Mouse (Mus musculus): ENCODE data around the gene Elmsan1. TPM values are rescaled to one million over a fixed set of nuclear protein-coding genes. Genes with fewer than 3 reads are reported as not detected.

Elmsan1 gene
- polyA plus RNA-seq, 1 experiment from 2014 or later = 11.1 TPM

- WGBS = 31% methylated on average over 8 of the region's 8 CpGs
- Histone ChIP-seq H3K36me3 (ENCODE audit: control insufficient read depth, insufficient read depth, low read length) (no peaks in the 10 kb centered on the region), H3K9me3 (ENCODE audit: control insufficient read depth, low read length) (no peaks in the 10 kb centered on the region), H3K4me2 (ENCODE audit: low read depth, low read length) (peak overlapping the region; percentile 28; the same call in 1 of the 2 replicates), H3K9ac (ENCODE audit: low read length) (peak overlapping the region; percentile 39; the same call in 1 of the 2 replicates), H3K4me3 (ENCODE audit: low read length) (no peak overlapping the region), H3K27me3 (ENCODE audit: control insufficient read depth, insufficient read depth, low read depth, low read length) (no peaks in the 10 kb centered on the region), H3K4me1 (replicated peaks; ENCODE audit: control insufficient read depth, insufficient read depth, low read length) (peaks cover 76% of the 10 kb centered on the region), H3K27ac (ENCODE audit: low read length) (peak overlapping the region; percentile 34)
- peak; percentile 91 for ATAC-seq (ENCODE audit: low read depth)
These were observed 37.8 kb downstream of the Elmsan1 start for GRCm38 (mm10) chr12:84180701-84181435.

DNA sequence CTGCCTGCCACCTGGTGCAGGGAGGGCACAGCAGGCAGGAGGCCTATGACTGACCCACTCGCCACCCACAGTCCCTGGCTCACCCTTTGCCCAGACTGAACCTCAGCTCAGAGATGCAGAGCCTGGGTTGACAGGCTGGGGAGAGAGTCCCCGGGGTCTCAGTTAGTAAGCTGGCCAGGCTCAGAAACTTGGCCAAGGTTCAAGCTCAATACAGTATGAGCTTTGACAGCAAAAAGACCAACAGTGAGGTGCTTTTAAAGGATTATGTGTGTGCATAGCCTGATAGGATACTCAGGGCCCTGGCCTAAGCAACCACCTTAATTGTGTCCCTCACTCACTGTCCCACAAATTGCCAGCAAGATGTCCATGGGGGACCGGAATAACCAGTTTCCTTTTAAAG lies 38.6 kb downstream of the Elmsan1 start:
- Histone ChIP-seq H3K36me3 (ENCODE audit: control insufficient read depth, insufficient read depth, low read length) (no peaks in the 10 kb centered on the region), H3K4me2 (ENCODE audit: low read depth, low read length) (no peak overlapping the region), H3K9ac (ENCODE audit: low read length) (peak overlapping the region; percentile 39), H3K27me3 (ENCODE audit: control insufficient read depth, insufficient read depth, low read depth, low read length) (no peaks in the 10 kb centered on the region), H3K4me3 (ENCODE audit: low read length) (no peak overlapping the region), H3K4me1 (replicated peaks; ENCODE audit: control insufficient read depth, insufficient read depth, low read length) (peaks cover 75% of the 10 kb centered on the region), H3K27ac (ENCODE audit: low read length) (peak overlapping the region; percentile 34), H3K9me3 (ENCODE audit: control insufficient read depth, low read length) (no peaks in the 10 kb centered on the region)
- ATAC-seq (ENCODE audit: low read depth) = no peak
- 22% methylated on average over 3 of the region's 3 CpGs for WGBS

GRCm38 (mm10) chr12:84178652-84179445 lies 39.8 kb downstream of the Elmsan1 start:
- Histone ChIP-seq H3K4me1 (replicated peaks; ENCODE audit: control insufficient read depth, insufficient read depth, low read length) (peaks cover 82% of the 10 kb centered on the region), H3K4me2 (ENCODE audit: low read depth, low read length) (no peak overlapping the region), H3K4me3 (ENCODE audit: low read length) (no peak overlapping the region), H3K27ac (ENCODE audit: low read length) (0 out of 2 replicates have a peak overlapping the region, but pooled peaks have one; percentile 1), H3K9ac (ENCODE audit: low read length) (0 out of 2 replicates have a peak overlapping the region, but pooled peaks have one; percentile 20), H3K27me3 (ENCODE audit: control insufficient read depth, insufficient read depth, low read depth, low read length) (no peaks in the 10 kb centered on the region), H3K9me3 (ENCODE audit: control insufficient read depth, low read length) (no peaks in the 10 kb centered on the region), H3K36me3 (ENCODE audit: control insufficient read depth, insufficient read depth, low read length) (peaks cover under 1% of the 10 kb centered on the region)
- no peak for ATAC-seq (ENCODE audit: low read depth)
- 59% methylated on average over 10 of the region's 10 CpGs for WGBS

- no peak overlapping the region for H3K9ac ChIP-seq (ENCODE audit: low read length)
- H3K27ac ChIP-seq (ENCODE audit: low read length) = no peak overlapping the region; the same call in 1 of the 2 replicates
- WGBS = 69% methylated on average over 1 of the region's 1 CpGs
- no peak overlapping the region for H3K4me2 ChIP-seq (ENCODE audit: low read depth, low read length)
- no peak overlapping the region for H3K4me3 ChIP-seq (ENCODE audit: low read length)
- H3K36me3 ChIP-seq (ENCODE audit: control insufficient read depth, insufficient read depth, low read length) = peaks cover 8% of the 10 kb centered on the region
- H3K27me3 ChIP-seq (ENCODE audit: control insufficient read depth, insufficient read depth, low read depth, low read length) = no peaks in the 10 kb centered on the region
- H3K9me3 ChIP-seq (ENCODE audit: control insufficient read depth, low read length) = no peaks in the 10 kb centered on the region
- H3K4me1 ChIP-seq (replicated peaks; ENCODE audit: control insufficient read depth, insufficient read depth, low read length) = peaks cover 89% of the 10 kb centered on the region
- ATAC-seq (ENCODE audit: low read depth) = no peak
These were observed 40.6 kb downstream of the Elmsan1 start for GRCm38 (mm10) chr12:84178052-84178451.

GRCm38 (mm10) chr12:84176886-84177765 lies 41.6 kb downstream of the Elmsan1 start:
- H3K36me3 ChIP-seq (ENCODE audit: control insufficient read depth, insufficient read depth, low read length) = peaks cover 16% of the 10 kb centered on the region
- peaks cover 89% of the 10 kb centered on the region for H3K4me1 ChIP-seq (replicated peaks; ENCODE audit: control insufficient read depth, insufficient read depth, low read length)
- 38% methylated on average over 6 of the region's 6 CpGs for WGBS
- H3K27ac ChIP-seq (ENCODE audit: low read length) = peak overlapping the region; percentile 96
- H3K27me3 ChIP-seq (ENCODE audit: control insufficient read depth, insufficient read depth, low read depth, low read length) = no peaks in the 10 kb centered on the region
- H3K9me3 ChIP-seq (ENCODE audit: control insufficient read depth, low read length) = no peaks in the 10 kb centered on the region
- no peak overlapping the region for H3K4me3 ChIP-seq (ENCODE audit: low read length)
- H3K9ac ChIP-seq (ENCODE audit: low read length) = peak overlapping the region; percentile 71
- ATAC-seq (ENCODE audit: low read depth) = no peak
- H3K4me2 ChIP-seq (ENCODE audit: low read depth, low read length) = peak overlapping the region; percentile 63

- Histone ChIP-seq H3K4me1 (replicated peaks; ENCODE audit: control insufficient read depth, insufficient read depth, low read length) (peaks cover 80% of the 10 kb centered on the region), H3K9ac (ENCODE audit: low read length) (peak overlapping the region; percentile 71), H3K36me3 (ENCODE audit: control insufficient read depth, insufficient read depth, low read length) (peaks cover 20% of the 10 kb centered on the region), H3K9me3 (ENCODE audit: control insufficient read depth, low read length) (no peaks in the 10 kb centered on the region), H3K27ac (ENCODE audit: low read length) (peak overlapping the region; percentile 96), H3K27me3 (ENCODE audit: control insufficient read depth, insufficient read depth, low read depth, low read length) (no peaks in the 10 kb centered on the region), H3K4me3 (ENCODE audit: low read length) (peak overlapping the region; percentile 43), H3K4me2 (ENCODE audit: low read depth, low read length) (peak overlapping the region; percentile 63)
- 7% methylated on average over 13 of the region's 13 CpGs for WGBS
- ATAC-seq (ENCODE audit: low read depth) = no peak
These were observed 42.4 kb downstream of the Elmsan1 start for GRCm38 (mm10) chr12:84176126-84176769.

- peak; percentile 80 for ATAC-seq (ENCODE audit: low read depth)
- WGBS = under 1% methylated on average over 20 of the region's 20 CpGs
- peak overlapping the region; percentile 63 for H3K4me2 ChIP-seq (ENCODE audit: low read depth, low read length)
These were observed 43.0 kb downstream of the Elmsan1 start for GRCm38 (mm10) chr12:84175659-84176061.

DNA sequence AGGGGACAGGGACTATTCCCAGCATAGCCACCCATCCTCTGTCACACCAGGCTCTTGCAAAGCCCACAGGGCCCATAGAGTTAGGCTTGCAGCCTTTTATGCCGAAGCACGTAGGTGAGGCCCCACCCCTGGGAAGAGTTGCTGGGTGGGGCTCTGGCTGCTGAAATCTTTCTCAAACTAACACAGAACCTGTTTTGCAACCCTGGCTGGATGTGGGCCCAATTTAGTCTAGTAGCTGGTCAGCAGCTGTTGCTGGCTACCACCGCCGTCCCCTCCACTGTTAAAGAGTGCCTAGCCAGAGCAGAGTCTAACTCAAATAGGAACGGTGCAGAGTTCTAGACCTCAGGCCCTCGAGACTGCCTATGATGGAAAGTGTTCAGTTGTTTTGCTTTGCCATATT lies 43.8 kb downstream of the Elmsan1 start:
- Histone ChIP-seq H3K9ac (ENCODE audit: low read length) (peak overlapping the region; percentile 3; the same call in 1 of the 2 replicates), H3K27me3 (ENCODE audit: control insufficient read depth, insufficient read depth, low read depth, low read length) (no peaks in the 10 kb centered on the region), H3K27ac (ENCODE audit: low read length) (peak overlapping the region; percentile 96), H3K9me3 (ENCODE audit: control insufficient read depth, low read length) (no peaks in the 10 kb centered on the region), H3K4me1 (replicated peaks; ENCODE audit: control insufficient read depth, insufficient read depth, low read length) (peaks cover 66% of the 10 kb centered on the region), H3K4me3 (ENCODE audit: low read length) (peak overlapping the region; percentile 43; the same call in 1 of the 2 replicates), H3K36me3 (ENCODE audit: control insufficient read depth, insufficient read depth, low read length) (peaks cover 21% of the 10 kb centered on the region), H3K4me2 (ENCODE audit: low read depth, low read length) (peak overlapping the region; percentile 63)
- WGBS = 34% methylated on average over 6 of the region's 6 CpGs
- ATAC-seq (ENCODE audit: low read depth) = peak; percentile 65

More at GRCm38 (mm10) chr12:84175659-84176061, 43.0 kb downstream of the Elmsan1 start:
- Histone ChIP-seq H3K27ac (ENCODE audit: low read length) (peak overlapping the region; percentile 96), H3K36me3 (ENCODE audit: control insufficient read depth, insufficient read depth, low read length) (peaks cover 21% of the 10 kb centered on the region), H3K9ac (ENCODE audit: low read length) (peak overlapping the region; percentile 71), H3K27me3 (ENCODE audit: control insufficient read depth, insufficient read depth, low read depth, low read length) (no peaks in the 10 kb centered on the region), H3K4me1 (replicated peaks; ENCODE audit: control insufficient read depth, insufficient read depth, low read length) (peaks cover 74% of the 10 kb centered on the region), H3K4me3 (ENCODE audit: low read length) (peak overlapping the region; percentile 43), H3K9me3 (ENCODE audit: control insufficient read depth, low read length) (no peaks in the 10 kb centered on the region)

Data from lung, embryonic 16.5 days (tissue).